Mouse (Mus musculus) central nervous system, embryonic 11.5 days (tissue): Measurements from ENCODE around the gene Thrb. TPM values are rescaled to one million over a fixed set of nuclear protein-coding genes. Genes with fewer than 3 reads are reported as not detected.

ENCODE experiments used
- polyA plus RNA-seq: library from polyadenylated mRNA; depleted of rRNA; stranded (reverse); fragments of >200 nt; gene quantifications from 2 replicates; pipeline ENCODE4 v1.2.3, GENCODE M21; 2012; rRNA removed

Gene Thrb
- 0.86 and 0.98 TPM in 2 replicates for polyA plus RNA-seq

GRCm38 (mm10) chr14:17659686-17660328, at the start of gene Thrb:
Gene Thrb, plus strand, starts transcription at chr14:17660261.

